Mouse (Mus musculus) liver, embryonic 11.5 days (tissue): Measurements from ENCODE around the gene Sfxn2. TPM values are rescaled to one million over a fixed set of nuclear protein-coding genes. Genes with fewer than 3 reads are reported as not detected.
A peak's percentile ranks its signal among the peaks of the same experiment; 100 is the strongest.

ENCODE experiments used
- ATAC-seq: fragments of 200-750 bp; cut with Nextera tagmentation; replicated peaks from 2 replicates; pipeline ENCODE4 v1.8.0; 2017; ENCODE audit warnings: moderate number of reproducible peaks, mild to moderate bottlenecking, moderate TSS enrichment, moderate library complexity; ENCODE audit not compliant: low FRiP score
- DNase-seq: peaks from one replicate; pipeline ENCODE4 v3.0.0-alpha.2; 2017; ENCODE audit warnings: low spot score
- H3K27ac ChIP-seq: fragments of 300-500 bp; sonication (generic); 2 replicates; pipeline ENCODE4 v1.5.1; 2014; ENCODE audit warnings: mild to moderate bottlenecking, low read depth, low read length, control low read depth
- H3K27me3 ChIP-seq: fragments of 300-500 bp; sonication (generic); replicated peaks from 2 replicates; pipeline ENCODE4 v1.6.1; 2014; ENCODE audit warnings: low read length, mixed read lengths; ENCODE audit not compliant: control insufficient read depth, insufficient read depth
- H3K36me3 ChIP-seq: fragments of 300-500 bp; sonication (generic); 2 replicates; pipeline ENCODE4 v1.6.1; 2014; ENCODE audit warnings: mild to moderate bottlenecking, low read length, moderate library complexity, mixed read lengths; ENCODE audit not compliant: control insufficient read depth, insufficient read depth
- H3K4me1 ChIP-seq: fragments of 300-500 bp; sonication (generic); replicated peaks from 2 replicates; pipeline ENCODE4 v1.6.1; 2014; ENCODE audit warnings: low read length, mixed read lengths; ENCODE audit not compliant: control insufficient read depth, insufficient read depth
- H3K4me2 ChIP-seq: fragments of 300-500 bp; sonication (generic); 2 replicates; pipeline ENCODE4 v1.6.1; 2014; ENCODE audit warnings: mild to moderate bottlenecking, control low read depth, moderate library complexity
- H3K4me3 ChIP-seq: fragments of 300-500 bp; sonication (generic); 2 replicates; pipeline ENCODE4 v1.5.1; 2014; ENCODE audit warnings: low read depth, low read length, control low read depth
- H3K9ac ChIP-seq: fragments of 300-500 bp; sonication (generic); 2 replicates; pipeline ENCODE4 v1.6.1; 2014; ENCODE audit warnings: low read depth, low read length, control low read depth
- H3K9me3 ChIP-seq: fragments of 300-500 bp; sonication (generic); 2 replicates; pipeline ENCODE4 v1.6.1; 2016; ENCODE audit warnings: low read length, inconsistent platforms, mixed read lengths; ENCODE audit not compliant: control insufficient read depth
- WGBS: fragments of 180-500 bp; shearing (Covaris S2); extraction: QIAGEN DNeasy Blood & Tissue Kit; methylation state at CpG from one replicate; pipeline ENCODE4 v1.1.7; 2014; 5-methylcytosine and 5-hydroxymethylcytosine counted together
- polyA plus RNA-seq: library from polyadenylated mRNA; unstranded; fragments of >200 nt; fragmentation: Nextera tagmentation; extraction: Ambion mirVana; gene quantifications from 2 replicates; pipeline ENCODE4 v1.2.1, GENCODE M21; 2014

Gene Sfxn2
- polyA plus RNA-seq, 1 experiment from 2014 or later, result 26.2 TPM

GRCm38 (mm10) chr19:46572548-46572947, 617 bp upstream of the Sfxn2 start:
- H3K4me1 ChIP-seq, result peaks cover 21% of the 10 kb centered on the region

GRCm38 (mm10) chr19:46573990-46574389, 825 bp downstream of the Sfxn2 start:
- peaks cover 25% of the 10 kb centered on the region for H3K4me1 ChIP-seq
- H3K27me3 ChIP-seq, result no peaks in the 10 kb centered on the region
- peak overlapping the region; percentile 76; the same call in 1 of the 2 replicates for H3K27ac ChIP-seq
- peak overlapping the region; percentile 96 for H3K4me2 ChIP-seq
- peak overlapping the region; percentile 82 for H3K4me3 ChIP-seq
- H3K36me3 ChIP-seq, result no peaks in the 10 kb centered on the region
- H3K9ac ChIP-seq, result peak overlapping the region; percentile 74
- ATAC-seq, result no peak
- H3K9me3 ChIP-seq, result no peaks in the 10 kb centered on the region
- 39% methylated on average over 6 of the region's 6 CpGs for WGBS
- no peak for DNase-seq

More at GRCm38 (mm10) chr19:46572548-46572947, 617 bp upstream of the Sfxn2 start:
- WGBS, result 1% methylated on average over 17 of the region's 17 CpGs
- peak; percentile 28; the same call in 1 of the 2 replicates for ATAC-seq
- peak overlapping the region; percentile 96 for H3K4me2 ChIP-seq
- H3K9me3 ChIP-seq, result no peaks in the 10 kb centered on the region
- no peaks in the 10 kb centered on the region for H3K27me3 ChIP-seq
- DNase-seq, result peak; percentile 45
- no peaks in the 10 kb centered on the region for H3K36me3 ChIP-seq
- peak overlapping the region; percentile 50; the same call in 1 of the 2 replicates for H3K27ac ChIP-seq
- peak overlapping the region; percentile 82 for H3K4me3 ChIP-seq
- peak overlapping the region; percentile 67 for H3K9ac ChIP-seq

GRCm38 (mm10) chr19:46575196-46575595, 2.0 kb downstream of the Sfxn2 start:
- no peak for DNase-seq

GRCm38 (mm10) chr19:46587823-46588508, 14.8 kb downstream of the Sfxn2 start:
- 66% methylated on average over 13 of the region's 13 CpGs for WGBS

More at GRCm38 (mm10) chr19:46575196-46575595, 2.0 kb downstream of the Sfxn2 start:
- H3K36me3 ChIP-seq, result no peaks in the 10 kb centered on the region
- H3K9ac ChIP-seq, result no peak overlapping the region
- ATAC-seq, result no peak
- H3K27me3 ChIP-seq, result no peaks in the 10 kb centered on the region
- H3K27ac ChIP-seq, result peak overlapping the region; percentile 49; the same call in 1 of the 2 replicates
- peaks cover 25% of the 10 kb centered on the region for H3K4me1 ChIP-seq
- H3K4me3 ChIP-seq, result 0 out of 2 replicates have a peak overlapping the region, but pooled peaks have one; percentile 0
- WGBS, result 49% methylated on average over 4 of the region's 4 CpGs
- peak overlapping the region; percentile 96 for H3K4me2 ChIP-seq
- no peaks in the 10 kb centered on the region for H3K9me3 ChIP-seq

GRCm38 (mm10) chr19:46591575-46591974, 18.4 kb downstream of the Sfxn2 start:
- ATAC-seq, result no peak

More at GRCm38 (mm10) chr19:46587823-46588508, 14.8 kb downstream of the Sfxn2 start:
- peak; percentile 76 for DNase-seq
- no peaks in the 10 kb centered on the region for H3K4me1 ChIP-seq
- no peak overlapping the region for H3K4me3 ChIP-seq
- H3K36me3 ChIP-seq, result peaks cover 6% of the 10 kb centered on the region; the same call in 1 of the 2 replicates
- no peaks in the 10 kb centered on the region for H3K9me3 ChIP-seq
- H3K27me3 ChIP-seq, result no peaks in the 10 kb centered on the region
- H3K27ac ChIP-seq, result no peak overlapping the region
- H3K4me2 ChIP-seq, result no peak overlapping the region
- no peak; the same call in 1 of the 2 replicates for ATAC-seq
- H3K9ac ChIP-seq, result no peak overlapping the region

GRCm38 (mm10) chr19:46592751-46593439, 19.7 kb downstream of the Sfxn2 start:
- WGBS, result 88% methylated on average over 9 of the region's 9 CpGs
- ATAC-seq (no peak), DNase-seq (no peak)
- no peak overlapping the region for H3K9ac ChIP-seq
- no peaks in the 10 kb centered on the region for H3K27me3 ChIP-seq
- no peaks in the 10 kb centered on the region for H3K4me1 ChIP-seq
- no peaks in the 10 kb centered on the region for H3K9me3 ChIP-seq
- H3K27ac ChIP-seq, result no peak overlapping the region
- H3K4me3 ChIP-seq, result no peak overlapping the region
- H3K36me3 ChIP-seq, result peaks cover 10% of the 10 kb centered on the region; the same call in 1 of the 2 replicates
- no peak overlapping the region for H3K4me2 ChIP-seq

More at GRCm38 (mm10) chr19:46591575-46591974, 18.4 kb downstream of the Sfxn2 start:
- Histone ChIP-seq H3K4me2 (no peak overlapping the region), H3K27ac (no peak overlapping the region), H3K4me3 (no peak overlapping the region), H3K36me3 (peaks cover 10% of the 10 kb centered on the region; the same call in 1 of the 2 replicates), H3K4me1 (no peaks in the 10 kb centered on the region), H3K27me3 (no peaks in the 10 kb centered on the region), H3K9me3 (no peaks in the 10 kb centered on the region), H3K9ac (no peak overlapping the region)
- DNase-seq, result no peak
- WGBS, result 81% methylated on average over 6 of the region's 6 CpGs

GRCm38 (mm10) chr19:46598187-46598586, 25.0 kb downstream of the Sfxn2 start:
- no peak for ATAC-seq
- H3K27me3 ChIP-seq, result no peaks in the 10 kb centered on the region
- H3K27ac ChIP-seq, result no peak overlapping the region
- H3K4me1 ChIP-seq, result peaks cover 18% of the 10 kb centered on the region
- WGBS, result 85% methylated on average over 4 of the region's 4 CpGs
- DNase-seq, result no peak
- no peaks in the 10 kb centered on the region for H3K9me3 ChIP-seq
- H3K9ac ChIP-seq, result no peak overlapping the region
- peak overlapping the region; percentile 5; the same call in 1 of the 2 replicates for H3K4me3 ChIP-seq
- H3K4me2 ChIP-seq, result peak overlapping the region; percentile 48
- 0 out of 2 replicates have a peak, but pooled peaks cover 6% of the 10 kb centered on the region for H3K36me3 ChIP-seq

- Histone ChIP-seq H3K4me3 (peak within 1 kb of the TSS; percentile 87), H3K36me3 (peaks cover 6% of the 10 kb centered on the region; the same call in 1 of the 2 replicates), H3K9ac (peak within 1 kb of the TSS; percentile 73), H3K4me2 (peak within 1 kb of the TSS; percentile 80), H3K4me1 (peaks cover 18% of the 10 kb centered on the region), H3K27ac (no peak within 1 kb of the TSS), H3K27me3 (no peaks in the 10 kb centered on the region), H3K9me3 (no peaks in the 10 kb centered on the region)
- DNase-seq (peak; percentile 95), ATAC-seq (peak; percentile 98)
- WGBS, result under 1% methylated on average over 21 of the region's 22 CpGs
Observed at GRCm38 (mm10) chr19:46598720-46599252, 25.6 kb downstream of the Sfxn2 start, which contains the start of gene Wbp1l. Gene Wbp1l, plus strand, starts transcription at chr19:46599084.
